Comparison of ENCODE assay signal across 29 mouse cellular contexts in genomic region chr16:32454646-32455045, GRCm38 (mm10). TPM values are rescaled to one million over a fixed set of nuclear protein-coding genes. Genes with fewer than 3 reads are reported as not detected.
A peak's percentile ranks its signal among the peaks of the same experiment; 100 is the strongest.
DNase-seq lines count a peak whose midpoint lies in the region; ATAC-seq lines count a peak whose summit lies in the region.
"Had no signal": no experiment of that assay in that cellular context is flagged by ENCODE, and none has a peak within 500 bp of the region (broad histone marks: within the 10 kb centered on the region; RNA-seq: fewer than 3 reads in every experiment).

No protein-coding gene starts in this region.

- H3K27ac ChIP-seq in forebrain, embryonic 11.5 days (ENCODE audit: low read depth, low read length): no peak overlapping the region
- H3K27ac ChIP-seq in forebrain, embryonic 12.5 days: no peak overlapping the region
- peak overlapping the region; percentile 89 for H3K27ac ChIP-seq in embryonic facial prominence, embryonic 12.5 days
- H3K27ac ChIP-seq in limb, embryonic 11.5 days (replicated peaks; ENCODE audit: low read depth, low read length): peak overlapping the region; percentile 44; the same call in 1 of the 2 replicates
- H3K27ac ChIP-seq: heart, adult 2 months; heart, embryonic 15.5 days; hindbrain, postnatal 0 days; kidney, postnatal 0 days; stomach, postnatal 0 days had no signal

- H3K9ac ChIP-seq in forebrain, embryonic 11.5 days (ENCODE audit: low read length): no peak overlapping the region
- no peak overlapping the region for H3K9ac ChIP-seq in forebrain, embryonic 12.5 days
- H3K9ac ChIP-seq in embryonic facial prominence, embryonic 12.5 days: no peak overlapping the region
- H3K9ac ChIP-seq in limb, embryonic 11.5 days (ENCODE audit: low read length): no peak overlapping the region
- H3K9ac ChIP-seq: heart, embryonic 15.5 days had no signal

- H3K9me3 ChIP-seq in forebrain, embryonic 11.5 days (ENCODE audit: control insufficient read depth, low read length): no peaks in the 10 kb centered on the region
- H3K9me3 ChIP-seq in forebrain, embryonic 12.5 days: no peaks in the 10 kb centered on the region
- no peaks in the 10 kb centered on the region for H3K9me3 ChIP-seq in embryonic facial prominence, embryonic 12.5 days
- no peaks in the 10 kb centered on the region for H3K9me3 ChIP-seq in limb, embryonic 11.5 days (ENCODE audit: control insufficient read depth, low read length)
- H3K9me3 ChIP-seq: G1E; heart, embryonic 15.5 days; megakaryocyte, embryonic 14.5 days had no signal

- no peaks in the 10 kb centered on the region for H3K4me1 ChIP-seq in forebrain, embryonic 11.5 days (replicated peaks; ENCODE audit: control insufficient read depth, insufficient read depth, low read length)
- H3K4me1 ChIP-seq in forebrain, embryonic 12.5 days: no peaks in the 10 kb centered on the region
- H3K4me1 ChIP-seq in embryonic facial prominence, embryonic 12.5 days: peaks cover 10% of the 10 kb centered on the region; the same call in 1 of the 2 replicates
- H3K4me1 ChIP-seq in limb, embryonic 11.5 days (ENCODE audit: control insufficient read depth, insufficient read depth, low read length): peaks cover 6% of the 10 kb centered on the region; the same call in 1 of the 2 replicates

- no peak overlapping the region for H3K4me2 ChIP-seq in forebrain, embryonic 11.5 days (ENCODE audit: low read depth, low read length, severe bottlenecking)
- H3K4me2 ChIP-seq in forebrain, embryonic 12.5 days: no peak overlapping the region
- peak overlapping the region; percentile 24 for H3K4me2 ChIP-seq in embryonic facial prominence, embryonic 12.5 days (replicated peaks)
- H3K4me2 ChIP-seq in limb, embryonic 11.5 days (ENCODE audit: low read depth, severe bottlenecking): no peak overlapping the region
- H3K4me2 ChIP-seq: heart, embryonic 15.5 days had no signal

- H3K36me3 ChIP-seq in forebrain, embryonic 11.5 days (ENCODE audit: control insufficient read depth, insufficient read depth, low read length): no peaks in the 10 kb centered on the region; the same call in 1 of the 2 replicates
- H3K36me3 ChIP-seq in forebrain, embryonic 12.5 days (replicated peaks): peaks cover 28% of the 10 kb centered on the region
- H3K36me3 ChIP-seq in embryonic facial prominence, embryonic 12.5 days: peaks cover 22% of the 10 kb centered on the region; the same call in 1 of the 2 replicates
- no peaks in the 10 kb centered on the region; the same call in 1 of the 2 replicates for H3K36me3 ChIP-seq in limb, embryonic 11.5 days (ENCODE audit: control insufficient read depth, insufficient read depth, low read length)

- ATAC-seq in forebrain, embryonic 11.5 days (replicated peaks; ENCODE audit: low FRiP score): no peak
- no peak for ATAC-seq in forebrain, embryonic 12.5 days (ENCODE audit: low FRiP score)
- no peak for ATAC-seq in embryonic facial prominence, embryonic 12.5 days (ENCODE audit: insufficient number of reproducible peaks, insufficient read depth, low FRiP score, low TSS enrichment)
- ATAC-seq in limb, embryonic 11.5 days (ENCODE audit: insufficient number of reproducible peaks, low FRiP score, low TSS enrichment, low read depth): no peak
- ATAC-seq: forebrain, embryonic 14.5 days; hindbrain, postnatal 0 days had no signal

- no peak overlapping the region for H3K4me3 ChIP-seq in forebrain, embryonic 11.5 days (ENCODE audit: low read depth, low read length)
- no peak overlapping the region for H3K4me3 ChIP-seq in forebrain, embryonic 12.5 days (replicated peaks)
- H3K4me3 ChIP-seq in embryonic facial prominence, embryonic 12.5 days: no peak overlapping the region
- H3K4me3 ChIP-seq in limb, embryonic 11.5 days (ENCODE audit: low read depth, low read length): no peak overlapping the region
- H3K4me3 ChIP-seq: heart, adult 2 months; heart, embryonic 15.5 days; megakaryocyte, embryonic 14.5 days had no signal

- H3K27me3 ChIP-seq in forebrain, embryonic 11.5 days (ENCODE audit: control insufficient read depth, insufficient read depth, low read length): no peaks in the 10 kb centered on the region
- no peaks in the 10 kb centered on the region for H3K27me3 ChIP-seq in forebrain, embryonic 12.5 days
- H3K27me3 ChIP-seq in embryonic facial prominence, embryonic 12.5 days: no peaks in the 10 kb centered on the region
- no peaks in the 10 kb centered on the region for H3K27me3 ChIP-seq in limb, embryonic 11.5 days (ENCODE audit: control insufficient read depth, insufficient read depth, low read length)
- H3K27me3 ChIP-seq: heart, embryonic 15.5 days; megakaryocyte, embryonic 14.5 days had no signal

- WGBS in forebrain, embryonic 11.5 days: 84% methylated on average over 5 of the region's 5 CpGs
- 83% methylated on average over 5 of the region's 5 CpGs for WGBS in forebrain, embryonic 12.5 days
- WGBS in embryonic facial prominence, embryonic 12.5 days: 30% methylated on average over 5 of the region's 5 CpGs
- WGBS in limb, embryonic 11.5 days: 27% methylated on average over 5 of the region's 5 CpGs

- DNase-seq in forebrain, embryonic 11.5 days (ENCODE audit: low spot score): peak; percentile 53
- DNase-seq in embryo, embryonic 10.5 days (ENCODE audit: low spot score): peak; percentile 26
- DNase-seq in limb, embryonic 11.5 days (ENCODE audit: low spot score): peak; percentile 66
- no peak for DNase-seq in urinary bladder, postnatal 36 days (ENCODE audit: low spot score in 2 of 2)
- no peak for DNase-seq in spleen, adult 18-20 months
- no peak for DNase-seq in Muller cell, postnatal 12 days (ENCODE audit: inconsistent ontology term)
- DNase-seq: adrenal gland, postnatal 25 days; cerebellum, adult 11 months; cerebellum, postnatal 14 days; gastrocnemius, postnatal 25 days; heart, adult 2 months; heart, postnatal 4 days; kidney, adult 11 months; layer of hippocampus, postnatal 36 days; left cerebral cortex, postnatal 4 days; lung, adult 18-20 months; lung, postnatal 14 days; right cerebral cortex, postnatal 4 days; thymus, postnatal 14 days had no signal

RNA-seq across cellular contexts. Expression of gene Pcyt1a, which starts 23.9 kb away (rescaled TPM):
- 41.9 and 45.3 TPM in 2 replicates for polyA plus RNA-seq in forebrain, embryonic 11.5 days (2014; fragmentation: Nextera tagmentation; extraction: Ambion mirVana)
- polyA plus RNA-seq in forebrain, embryonic 12.5 days (2016; fragmentation: Nextera tagmentation; extraction: Ambion mirVana): 42.7 and 45.6 TPM in 2 replicates
- 34.2 and 35.4 TPM in 2 replicates for polyA plus RNA-seq in embryonic facial prominence, embryonic 12.5 days (2016; fragmentation: Nextera tagmentation; extraction: Ambion mirVana)
- polyA plus RNA-seq in limb, embryonic 11.5 days (2014; fragmentation: Nextera tagmentation; extraction: Ambion mirVana): 35.6 and 37.0 TPM in 2 replicates

RNA-seq across cellular contexts. Expression of gene Slc51a, which starts 33.0 kb away (rescaled TPM):
- polyA plus RNA-seq in forebrain, embryonic 11.5 days (2014; fragmentation: Nextera tagmentation; extraction: Ambion mirVana): 0.23 and 0.29 TPM in 2 replicates
- 0.27 and 0.40 TPM in 2 replicates for polyA plus RNA-seq in forebrain, embryonic 12.5 days (2016; fragmentation: Nextera tagmentation; extraction: Ambion mirVana)
- 0.09 and 0.33 TPM in 2 replicates for polyA plus RNA-seq in embryonic facial prominence, embryonic 12.5 days (2016; fragmentation: Nextera tagmentation; extraction: Ambion mirVana)
- polyA plus RNA-seq in limb, embryonic 11.5 days (2014; fragmentation: Nextera tagmentation; extraction: Ambion mirVana): 0.33 and 0.41 TPM in 2 replicates
- polyA plus RNA-seq: G1E; hindbrain, postnatal 0 days had no signal

RNA-seq across cellular contexts. Expression of gene Tctex1d2, which starts 35.1 kb away (rescaled TPM):
- 33.1 and 36.1 TPM in 2 replicates for polyA plus RNA-seq in forebrain, embryonic 11.5 days (2014; fragmentation: Nextera tagmentation; extraction: Ambion mirVana)
- 31.8 and 34.6 TPM in 2 replicates for polyA plus RNA-seq in forebrain, embryonic 12.5 days (2016; fragmentation: Nextera tagmentation; extraction: Ambion mirVana)
- polyA plus RNA-seq in embryonic facial prominence, embryonic 12.5 days (2016; fragmentation: Nextera tagmentation; extraction: Ambion mirVana): 25.6 and 28.7 TPM in 2 replicates
- polyA plus RNA-seq in limb, embryonic 11.5 days (2014; fragmentation: Nextera tagmentation; extraction: Ambion mirVana): 32.1 and 36.1 TPM in 2 replicates

RNA-seq across cellular contexts. Expression of gene Zdhhc19, which starts 41.4 kb away (rescaled TPM):
- polyA plus RNA-seq in forebrain, embryonic 11.5 days (2014; fragmentation: Nextera tagmentation; extraction: Ambion mirVana): not detected in 2 replicates
- polyA plus RNA-seq in forebrain, embryonic 12.5 days (2016; fragmentation: Nextera tagmentation; extraction: Ambion mirVana): not detected in 2 replicates
- not detected in 2 replicates for polyA plus RNA-seq in embryonic facial prominence, embryonic 12.5 days (2016; fragmentation: Nextera tagmentation; extraction: Ambion mirVana)
- not detected in 2 replicates for polyA plus RNA-seq in limb, embryonic 11.5 days (2014; fragmentation: Nextera tagmentation; extraction: Ambion mirVana)
- polyA plus RNA-seq: forebrain, embryonic 14.5 days; G1E; heart, adult 2 months; heart, embryonic 15.5 days; kidney, postnatal 0 days; stomach, postnatal 0 days had no signal

RNA-seq across cellular contexts. Expression of gene Tm4sf19, which starts 54.3 kb away (rescaled TPM):
- polyA plus RNA-seq in forebrain, embryonic 11.5 days (2014; fragmentation: Nextera tagmentation; extraction: Ambion mirVana): not detected in 2 replicates
- polyA plus RNA-seq in forebrain, embryonic 12.5 days (2016; fragmentation: Nextera tagmentation; extraction: Ambion mirVana): not detected in 2 replicates
- polyA plus RNA-seq in embryonic facial prominence, embryonic 12.5 days (2016; fragmentation: Nextera tagmentation; extraction: Ambion mirVana): not detected in 2 replicates
- polyA plus RNA-seq in limb, embryonic 11.5 days (2014; fragmentation: Nextera tagmentation; extraction: Ambion mirVana): not detected in 2 replicates
- polyA plus RNA-seq: forebrain, embryonic 14.5 days; G1E; heart, embryonic 15.5 days; hindbrain, postnatal 0 days; kidney, postnatal 0 days; midbrain, postnatal 0 days; stomach, postnatal 0 days had no signal

Comparison
In these comparisons a context has a peak if more than half of its experiments do, and no peak if none do; other contexts are left out.
1. DNase-seq: peak in forebrain, embryonic 11.5 days (single experiment), embryo, embryonic 10.5 days (single experiment) and limb, embryonic 11.5 days (single experiment); none in urinary bladder, postnatal 36 days (0 of 2), spleen, adult 18-20 months (0 of 2) and Muller cell, postnatal 12 days (single experiment).
2. H3K27ac ChIP-seq: peak in embryonic facial prominence, embryonic 12.5 days (single experiment) and limb, embryonic 11.5 days (single experiment); none in forebrain, embryonic 11.5 days (single experiment) and forebrain, embryonic 12.5 days (single experiment).